Mouse (Mus musculus) MEL (cell line): ENCODE results near the gene Paxbp1. TPM values are rescaled to one million over a fixed set of nuclear protein-coding genes. Genes with fewer than 3 reads are reported as not detected.

ENCODE experiments used
- DNase-seq: peaks from one replicate; pipeline ENCODE4 v3.0.0; 2011; ENCODE audit warnings: low read depth, low spot score
- H3K27ac ChIP-seq: 2 replicates; pipeline ENCODE4 v1.5.1; 2012; ENCODE audit warnings: low read depth, mild to moderate bottlenecking, control low read depth, low read length, moderate library complexity; ENCODE audit not compliant: control insufficient read depth
- H3K27me3 ChIP-seq, 2 experiments: fragments of 150-350 bp in 1 of 2; sonication (generic) in 1 of 2; 2 replicates each; pipeline ENCODE4 v1.6.1; 2012; ENCODE audit warnings: low read length in 2 of 2, mild to moderate bottlenecking in 2 of 2, improper control_type of control experiment in 1 of 2, moderate library complexity in 1 of 2; ENCODE audit not compliant: insufficient read depth in 2 of 2, control insufficient read depth in 1 of 2
- H3K36me3 ChIP-seq, 2 experiments: 2 replicates each; pipeline ENCODE4 v1.6.1; 2012 to 2014; ENCODE audit warnings: low read length in 2 of 2, improper control_type of control experiment in 1 of 2, inconsistent platforms in 1 of 2, mild to moderate bottlenecking in 1 of 2; ENCODE audit not compliant: insufficient read depth in 2 of 2, control insufficient read depth in 1 of 2
- H3K4me1 ChIP-seq, 2 experiments: fragments of 150-350 bp in 1 of 2; sonication (generic) in 1 of 2; 2 replicates each; pipeline ENCODE4 v1.6.1; 2012; ENCODE audit warnings: low read length in 2 of 2, improper control_type of control experiment in 1 of 2, mild to moderate bottlenecking in 1 of 2; ENCODE audit not compliant: insufficient read depth in 2 of 2, control insufficient read depth in 1 of 2
- H3K4me3 ChIP-seq, 2 experiments: fragments of 150-350 bp in 1 of 2; sonication (generic) in 1 of 2; 2 replicates each; pipeline ENCODE4 v1.5.1; 2012; ENCODE audit warnings: low read depth in 2 of 2, low read length in 2 of 2, mild to moderate bottlenecking in 2 of 2, moderate library complexity in 2 of 2, control low read depth in 1 of 2, improper control_type of control experiment in 1 of 2; ENCODE audit not compliant: control insufficient read depth in 1 of 2, insufficient read depth in 1 of 2
- H3K79me2 ChIP-seq: 2 replicates; pipeline ENCODE4 v1.6.1; 2012; ENCODE audit warnings: mild to moderate bottlenecking, low read length, moderate library complexity; ENCODE audit not compliant: control insufficient read depth, poor library complexity, insufficient read depth
- H3K9ac ChIP-seq: 2 replicates; pipeline ENCODE4 v1.6.1; 2012; ENCODE audit warnings: low read depth, mild to moderate bottlenecking, control low read depth, low read length, moderate library complexity; ENCODE audit not compliant: control insufficient read depth, poor library complexity, severe bottlenecking
- H3K9me3 ChIP-seq: fragments of 150-350 bp; sonication (generic); replicated peaks from 2 replicates; pipeline ENCODE4 v1.6.1; 2012; ENCODE audit warnings: mild to moderate bottlenecking, low read length, improper control_type of control experiment, moderate library complexity; ENCODE audit not compliant: insufficient read depth
- BHLHE40 ChIP-seq: IDR thresholded peaks from 2 replicates; pipeline ENCODE4 v1.6.1; 2012; ENCODE audit warnings: low read depth, mild to moderate bottlenecking, inconsistent platforms, low read length, improper control_type of control experiment, borderline replicate concordance
- CHD1 ChIP-seq: IDR thresholded peaks from 2 replicates; pipeline ENCODE4 v1.6.1; 2012; ENCODE audit warnings: low read depth, mild to moderate bottlenecking, inconsistent platforms, low read length, improper control_type of control experiment
- CTCF ChIP-seq, 3 experiments: IDR thresholded peaks in 2 of 3; conservative IDR thresholded peaks in 1 of 3; 2 replicates each; pipeline ENCODE4 v1.5.1; 2011 to 2012; ENCODE audit warnings: low read length in 3 of 3, low read depth in 2 of 3, mild to moderate bottlenecking in 2 of 3, improper control_type of control experiment in 1 of 3, inconsistent platforms in 1 of 3, mixed read lengths in 1 of 3, moderate library complexity in 1 of 3; ENCODE audit not compliant: control insufficient read depth in 1 of 3, insufficient read depth in 1 of 3, poor library complexity in 1 of 3, severe bottlenecking in 1 of 3
- ELF1 ChIP-seq: IDR thresholded peaks from 2 replicates; pipeline ENCODE4 v1.6.1; 2014; ENCODE audit warnings: low read depth, mild to moderate bottlenecking, inconsistent platforms, low read length, improper control_type of control experiment, moderate library complexity
- ETS1 ChIP-seq: IDR thresholded peaks from 2 replicates; pipeline ENCODE4 v1.6.1; 2012; ENCODE audit warnings: low read depth, mild to moderate bottlenecking, inconsistent platforms, low read length, improper control_type of control experiment, moderate library complexity
- GATA1 ChIP-seq: IDR thresholded peaks from 2 replicates; pipeline ENCODE4 v1.6.1; 2011; ENCODE audit warnings: low read depth, low read length, improper control_type of control experiment
- JUND ChIP-seq: IDR thresholded peaks from 2 replicates; pipeline ENCODE4 v1.6.1; 2011; ENCODE audit warnings: low read depth, mild to moderate bottlenecking, improper control_type of control experiment, low read length
- KAT2A ChIP-seq: conservative IDR thresholded peaks from 2 replicates; pipeline ENCODE4 v1.6.1; 2012; ENCODE audit warnings: low read depth, low read length, improper control_type of control experiment, inconsistent platforms
- MAX ChIP-seq: IDR thresholded peaks from 2 replicates; pipeline ENCODE4 v1.6.1; 2011; ENCODE audit warnings: low read length, improper control_type of control experiment
- MEF2A ChIP-seq: IDR thresholded peaks from 2 replicates; pipeline ENCODE4 v1.6.1; 2014; ENCODE audit warnings: low read depth, mild to moderate bottlenecking, inconsistent platforms, low read length, improper control_type of control experiment; ENCODE audit not compliant: poor library complexity, insufficient replicate concordance, severe bottlenecking; ENCODE audit errors: extremely low read depth
- RCOR1 ChIP-seq: IDR thresholded peaks from 2 replicates; pipeline ENCODE4 v1.6.1; 2012; ENCODE audit warnings: low read depth, mild to moderate bottlenecking, inconsistent platforms, low read length, improper control_type of control experiment
- SIN3A ChIP-seq: IDR thresholded peaks from 2 replicates; pipeline ENCODE4 v1.6.1; 2012; ENCODE audit warnings: low read length, improper control_type of control experiment, inconsistent platforms
- TBP ChIP-seq: IDR thresholded peaks from 2 replicates; pipeline ENCODE4 v1.8.0; 2011; ENCODE audit warnings: low read depth, low read length, improper control_type of control experiment
- TCF12 ChIP-seq: IDR thresholded peaks from 2 replicates; pipeline ENCODE4 v1.6.1; 2014; ENCODE audit warnings: low read depth, mild to moderate bottlenecking, inconsistent platforms, low read length, improper control_type of control experiment, moderate library complexity
- ZNF384 ChIP-seq: IDR thresholded peaks from 2 replicates; pipeline ENCODE4 v1.6.1; 2012; ENCODE audit warnings: low read depth, mild to moderate bottlenecking, inconsistent platforms, low read length, improper control_type of control experiment
- polyA plus RNA-seq, 2 experiments: library from polyadenylated mRNA; stranded (reverse) in 1 of 2; unstranded in 1 of 2; fragments of >175 nt in 1 of 2; fragments of >200 nt in 1 of 2; gene quantifications; 2 replicates each; pipeline versions ENCODE4 v1.2.1 to v1.2.4; 2012; ENCODE audit warnings: low replicate concordance in 2 of 2, low read depth in 1 of 2; ENCODE audit not compliant: insufficient read length in 2 of 2, insufficient read depth in 1 of 2, missing spikeins in 1 of 2
- total RNA-seq: library from RNA; depleted of rRNA; stranded (reverse); fragments of 300-350 nt; gene quantifications from 2 replicates; pipeline ENCODE4 v1.2.3, GENCODE M21; 2012

Gene Paxbp1
- total and polyA plus RNA-seq, 3 experiments: 23.8 to 49.6 TPM; not detected in 1

DNA sequence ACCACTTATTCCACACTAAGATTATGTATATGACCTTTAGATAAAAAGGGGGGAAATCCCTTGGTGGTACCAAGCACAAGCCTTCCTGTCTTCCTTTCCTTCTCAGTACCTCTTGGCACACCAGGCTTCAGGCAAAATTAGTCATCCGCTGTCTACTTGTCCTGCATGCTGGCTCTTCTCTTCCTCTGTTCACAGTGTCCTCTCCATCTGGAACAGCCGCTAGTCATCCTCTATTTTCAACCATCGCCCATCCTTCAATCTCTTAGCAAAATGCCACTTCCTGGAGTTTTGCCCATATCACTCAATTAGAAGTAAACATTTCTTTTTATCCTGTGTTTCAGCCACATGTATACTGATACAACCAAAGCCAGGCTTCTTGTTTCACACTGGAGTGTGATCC, 46.5 kb downstream of the Paxbp1 start:
- H3K9me3 ChIP-seq: no peaks in the 10 kb centered on the region
- no peak overlapping the region for H3K9ac ChIP-seq
- peaks cover 7% of the 10 kb centered on the region; the same call in 1 of the 2 replicates for H3K79me2 ChIP-seq
- no peak for DNase-seq
- no peaks in the 10 kb centered on the region for H3K27me3 ChIP-seq
- TF ChIP-seq CHD1 (no peak), CTCF (IDR thresholded peaks at IDR 0.05 in 2 of 3, conservative IDR thresholded peaks at IDR 0.05 in 1 of 3; ENCODE audit: control insufficient read depth in 1 of 3, insufficient read depth in 1 of 3, low read depth in 2 of 3, low read length in 3 of 3, poor library complexity in 1 of 3, severe bottlenecking in 1 of 3) (no peak), JUND (no peak), TCF12 (no peak), RCOR1 (no peak), KAT2A (no peak), GATA1 (no peak), ZNF384 (no peak), MEF2A (no peak), MAX (no peak)
- TF ChIP-seq, all 39 proteins: peak for 0
- peaks cover 0 to 17% of the 10 kb centered on the region in 2 experiments; a peak in 2 of 4 replicates for H3K36me3 ChIP-seq
- H3K4me1 ChIP-seq: peaks cover 17 to 24% of the 10 kb centered on the region in 2 experiments
- H3K27ac ChIP-seq: no peak overlapping the region
- H3K4me3 ChIP-seq: no peak overlapping the region

DNA sequence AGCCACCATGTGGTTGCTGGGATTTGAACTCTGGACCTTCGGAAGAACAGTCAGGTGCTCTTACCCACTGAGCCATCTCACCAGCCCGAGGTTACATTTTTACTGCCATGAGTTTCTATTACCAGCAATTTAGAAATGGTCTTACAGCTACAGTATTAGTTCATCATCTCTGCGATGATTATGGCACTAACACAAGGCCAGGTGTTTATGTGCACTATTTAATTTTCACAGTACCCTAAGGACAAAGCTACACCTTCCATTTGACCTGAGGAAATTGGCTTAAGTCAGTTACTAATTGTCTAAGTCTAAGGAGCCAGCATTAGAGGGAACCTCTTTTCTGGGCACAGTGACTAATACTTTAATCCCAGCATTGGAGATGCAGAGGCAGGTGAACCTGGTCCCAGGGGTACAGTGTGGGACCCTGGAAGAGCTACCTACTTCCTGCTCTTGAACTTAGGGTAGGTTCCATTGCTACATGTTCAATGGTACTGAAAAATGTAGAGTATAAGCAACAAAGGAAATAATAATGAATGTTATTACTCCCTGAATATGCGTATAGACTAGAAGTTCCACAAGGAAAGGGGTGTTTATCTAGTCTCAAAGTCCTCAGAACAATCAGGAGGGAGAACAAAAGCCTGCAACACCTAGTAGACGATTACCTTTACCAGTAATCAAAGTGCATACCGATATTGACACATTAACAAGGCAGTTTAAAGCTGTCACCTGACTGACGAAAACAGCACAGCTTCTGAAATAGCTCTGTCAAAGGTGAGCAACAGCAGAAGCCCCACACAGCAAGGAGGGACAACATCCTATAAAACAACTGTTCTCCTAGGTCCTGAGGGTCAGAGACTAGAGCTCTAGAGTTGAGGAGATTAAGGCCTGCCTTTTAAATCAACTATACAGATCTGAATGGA, 47.8 kb downstream of the Paxbp1 start:
- Histone ChIP-seq H3K79me2 (peaks cover 7% of the 10 kb centered on the region; the same call in 1 of the 2 replicates), H3K27me3 (no peaks in the 10 kb centered on the region), H3K9ac (no peak overlapping the region), H3K4me3 (no peak overlapping the region), H3K9me3 (no peaks in the 10 kb centered on the region), H3K4me1 (peaks cover 17 to 24% of the 10 kb centered on the region in 2 experiments), H3K27ac (no peak overlapping the region), H3K36me3 (peaks cover 0 to 17% of the 10 kb centered on the region in 2 experiments; a peak in 2 of 4 replicates)
- DNase-seq: no peak
- no peak for TF ChIP-seq MAX

DNA sequence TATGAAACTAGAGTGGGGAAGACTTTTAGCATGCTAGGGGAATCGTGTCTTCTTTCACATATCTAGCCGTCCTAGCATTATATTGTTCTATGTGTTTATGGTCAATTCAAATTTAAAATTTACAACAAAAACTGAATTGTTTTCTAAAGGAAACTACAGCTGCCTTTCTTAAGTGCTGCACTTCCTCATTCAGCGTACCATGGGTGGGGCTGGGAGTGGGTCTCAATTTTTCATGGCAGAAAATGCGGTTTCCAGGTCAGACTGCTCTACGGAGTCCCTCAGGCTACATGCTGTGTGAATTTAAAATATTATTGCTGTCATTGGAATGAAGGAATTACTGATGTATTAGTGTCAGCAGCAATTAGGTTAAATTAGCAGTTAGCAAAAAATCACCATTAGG, 48.8 kb downstream of the Paxbp1 start:
- TF ChIP-seq ELF1 (peak; percentile 71), TBP (no peak), ETS1 (0 out of 2 replicates have a peak, but pooled peaks have one; percentile 17), MAX (no peak), BHLHE40 (no peak), CHD1 (peak; percentile 72; the same call in 1 of the 2 replicates), SIN3A (0 out of 2 replicates have a peak, but pooled peaks have one; percentile 35)
- Histone ChIP-seq H3K27me3 (no peaks in the 10 kb centered on the region), H3K4me3 (peak overlapping the region; percentile 37 to 61; a peak in 3 of 4 replicates), H3K9ac (peak overlapping the region; percentile 48), H3K79me2 (peaks cover 6% of the 10 kb centered on the region; the same call in 1 of the 2 replicates), H3K9me3 (no peaks in the 10 kb centered on the region), H3K36me3 (peaks cover 0 to 15% of the 10 kb centered on the region in 2 experiments; a peak in 2 of 4 replicates), H3K27ac (peak overlapping the region; percentile 69), H3K4me1 (peaks cover 17 to 24% of the 10 kb centered on the region in 2 experiments)
- peak; percentile 79 for DNase-seq
